Mouse (Mus musculus) right cerebral cortex, postnatal 10 days (tissue): ENCODE measurements around the gene Atrn.
A peak's percentile ranks its signal among the peaks of the same experiment; 100 is the strongest.
"Not testable (repeated sequence)": the region's sequence is repeated elsewhere in the genome, so short reads cannot be mapped to it uniquely, and the experiment has no call there.

Source experiments
- DNase-seq, 2 experiments: peaks; one replicate each; pipeline ENCODE4 v3.0.0; 2021; ENCODE audit warnings: low spot score in 2 of 2

The Atrn gene

DNA sequence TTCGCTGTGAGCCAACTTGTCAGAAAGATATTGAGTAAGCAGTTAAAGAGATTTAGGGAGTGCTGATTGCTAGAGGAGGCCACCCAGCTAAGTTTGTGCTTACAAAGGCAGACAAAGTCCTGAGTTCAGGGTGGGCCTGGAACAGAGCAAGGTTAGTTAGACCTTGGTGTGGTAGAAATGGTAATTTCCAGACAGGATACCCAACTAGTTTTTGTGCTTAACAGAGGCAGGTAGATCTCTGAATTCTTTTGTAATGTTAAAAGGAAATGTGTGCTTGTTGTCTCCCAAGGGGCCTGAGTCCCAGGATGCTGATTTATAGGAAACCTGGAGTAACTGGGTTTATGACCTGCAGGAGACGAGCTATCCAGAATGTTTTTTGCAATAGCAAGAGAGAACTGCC is 52.6 kb downstream of the Atrn start:
- DNase-seq: no peak

DNA sequence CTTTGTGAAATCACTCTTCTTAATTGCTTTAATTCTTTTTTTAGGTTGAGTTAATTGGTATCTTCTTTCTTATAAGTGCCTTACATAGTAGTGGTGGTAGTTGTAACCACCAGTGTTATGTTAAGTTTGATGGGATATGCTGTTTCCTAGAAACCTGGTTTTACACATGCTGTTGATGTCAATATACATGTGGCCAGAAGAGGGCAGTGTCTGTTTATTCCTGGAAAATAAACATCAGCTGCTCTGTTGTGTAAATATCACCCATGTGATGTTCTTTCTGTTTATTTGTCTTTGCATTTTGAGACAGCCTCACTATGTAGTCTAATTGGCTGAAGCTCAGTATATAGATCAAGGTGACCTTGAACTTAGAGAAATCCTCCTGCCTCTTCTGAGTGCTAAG is 55.6 kb downstream of the Atrn start:
- no peak for DNase-seq

- DNase-seq: no peak
Measured at GRCm38 (mm10) chr2:130965042-130965441, 58.7 kb downstream of the Atrn start.

DNA sequence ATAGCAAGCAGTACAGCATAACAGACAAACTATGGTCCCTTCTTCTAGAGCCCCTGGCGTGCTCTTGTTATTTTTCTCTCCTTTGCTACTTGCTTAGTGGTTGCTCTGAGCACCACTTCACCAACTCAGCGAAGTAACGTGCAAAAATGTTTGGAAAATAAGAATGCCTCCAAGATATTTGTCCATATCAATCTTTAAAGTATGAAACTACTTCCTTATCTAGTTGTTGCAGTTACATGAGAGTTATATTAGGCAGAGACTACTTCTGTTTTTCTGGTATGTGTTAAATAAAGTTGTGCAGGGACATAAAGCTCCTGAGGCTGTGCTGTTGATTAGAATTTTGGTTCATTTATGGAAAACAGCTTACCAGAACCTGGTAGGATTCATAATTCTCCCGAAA is 64.7 kb downstream of the Atrn start:
- DNase-seq: no peak

GRCm38 (mm10) chr2:130972386-130972785 is 66.1 kb downstream of the Atrn start:
- no peak for DNase-seq

- DNase-seq: no peak
Measured at GRCm38 (mm10) chr2:130974928-130975327, 68.6 kb downstream of the Atrn start.

DNA sequence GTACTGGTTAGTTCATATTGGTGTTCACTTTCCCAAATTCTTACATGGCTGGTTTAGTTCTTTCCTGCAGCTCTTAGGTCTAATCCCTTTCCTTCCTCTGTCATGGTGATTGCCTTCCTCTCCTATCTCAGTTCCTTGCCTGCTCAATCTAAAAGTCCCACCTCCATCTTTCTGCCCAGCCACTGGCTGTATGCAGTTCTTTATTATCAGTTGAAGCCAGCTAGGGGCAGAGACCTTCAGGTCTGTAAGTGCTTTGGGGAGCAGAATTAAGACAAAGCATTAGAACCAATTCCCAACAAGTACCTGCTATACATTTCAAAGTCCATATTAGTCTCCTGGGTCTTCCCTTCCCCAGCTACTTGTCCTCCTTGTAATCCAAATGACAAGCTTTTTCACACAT is 71.3 kb downstream of the Atrn start:
- DNase-seq: no peak

GRCm38 (mm10) chr2:130978058-130978847 is 72.0 kb downstream of the Atrn start:
- DNase-seq: no peak

DNA sequence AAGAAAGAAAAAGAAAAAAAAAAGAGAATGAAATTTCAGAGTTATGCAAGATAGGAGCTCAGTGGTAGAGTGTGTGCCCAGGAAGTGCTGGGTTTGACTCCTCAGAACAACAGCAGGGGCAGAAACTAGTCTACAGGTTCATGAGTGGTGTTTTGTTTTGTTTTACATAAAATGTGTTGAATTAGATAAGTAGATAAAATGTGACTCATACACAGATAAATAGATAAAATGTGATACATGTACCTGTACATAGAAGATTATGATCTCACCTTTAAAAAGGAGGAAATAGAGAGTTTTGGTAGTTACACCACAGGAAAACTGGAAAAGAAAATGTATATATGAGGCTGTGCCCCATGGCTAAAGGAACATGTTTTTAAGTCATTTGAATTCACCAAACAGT is 72.8 kb downstream of the Atrn start:
- DNase-seq: no peak

- peak in 1 of 2 experiments; percentile 43 for DNase-seq
Measured at GRCm38 (mm10) chr2:130992818-130993217, 86.5 kb downstream of the Atrn start.

GRCm38 (mm10) chr2:131009123-131009522 is 102.8 kb downstream of the Atrn start:
- no peak for DNase-seq

GRCm38 (mm10) chr2:131010566-131010965 is 104.3 kb downstream of the Atrn start:
- DNase-seq: no peak

- DNase-seq: no peak
Measured at GRCm38 (mm10) chr2:131025230-131025629, 118.9 kb downstream of the Atrn start.

GRCm38 (mm10) chr2:131026941-131027340 is 120.6 kb downstream of the Atrn start:
- no peak for DNase-seq

GRCm38 (mm10) chr2:131029065-131029935 is 123.0 kb downstream of the Atrn start:
- no peak for DNase-seq

DNA sequence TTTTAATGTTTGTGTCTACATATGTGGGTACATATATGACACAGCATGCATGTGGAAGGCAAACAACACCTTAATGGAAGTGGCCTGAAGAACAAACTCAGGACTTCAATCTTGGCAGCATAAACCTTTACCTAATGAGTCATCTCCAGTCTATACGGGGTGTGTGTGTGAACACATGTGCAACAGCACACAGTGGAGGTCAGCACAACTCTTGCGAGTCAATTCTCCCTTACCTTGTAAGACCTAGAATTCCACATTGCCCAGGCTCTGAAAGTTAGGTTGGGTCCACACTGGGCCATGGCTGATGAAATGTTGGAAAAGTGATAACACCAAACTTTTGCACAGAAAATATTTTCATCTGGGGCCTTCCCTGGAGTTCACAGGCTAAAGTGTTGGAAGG is 124.3 kb downstream of the Atrn start:
- no peak for DNase-seq

DNA sequence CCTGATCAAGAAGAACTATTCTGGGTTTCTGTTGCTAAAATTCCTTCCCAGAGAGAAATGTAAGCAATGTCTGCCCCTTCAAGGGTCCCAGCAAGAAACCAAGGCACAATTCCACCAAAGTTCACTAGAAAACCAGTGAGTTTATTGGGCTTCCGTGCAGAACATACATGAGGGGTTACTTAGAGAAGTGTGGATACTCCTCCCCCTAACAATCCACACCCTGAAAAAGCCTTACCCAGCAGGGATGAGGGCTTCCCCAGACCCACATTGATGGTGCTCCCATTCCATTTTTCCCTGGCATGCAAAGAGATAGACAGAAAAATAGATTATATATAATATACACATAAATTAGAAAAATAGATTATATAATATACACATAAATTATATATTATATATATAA is 124.7 kb downstream of the Atrn start:
- DNase-seq: no peak

GRCm38 (mm10) chr2:131031406-131031805 is 125.1 kb downstream of the Atrn start:
- not testable (repeated sequence) for DNase-seq

GRCm38 (mm10) chr2:131036343-131036742 is 130.0 kb downstream of the Atrn start:
- DNase-seq: no peak

DNA sequence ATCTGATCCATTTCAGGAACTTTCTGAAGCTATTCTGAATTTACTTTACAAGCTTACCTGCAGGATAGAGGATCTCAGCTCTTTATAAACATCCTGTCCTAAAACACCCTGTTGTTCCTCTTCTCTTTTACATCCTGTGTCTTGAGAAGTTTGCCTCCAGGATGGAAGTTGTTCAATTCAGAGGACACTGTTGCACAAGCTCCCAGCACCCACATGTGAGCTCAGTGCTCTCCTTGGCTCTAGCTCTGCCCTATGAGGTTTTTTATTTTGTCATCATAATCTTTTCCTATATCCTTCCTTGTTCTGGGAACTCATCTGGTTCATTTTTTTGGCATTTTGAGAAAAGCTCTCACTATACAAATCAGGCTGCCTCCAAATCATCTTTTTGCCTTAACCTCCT is 130.5 kb downstream of the Atrn start:
- no peak for DNase-seq

DNA sequence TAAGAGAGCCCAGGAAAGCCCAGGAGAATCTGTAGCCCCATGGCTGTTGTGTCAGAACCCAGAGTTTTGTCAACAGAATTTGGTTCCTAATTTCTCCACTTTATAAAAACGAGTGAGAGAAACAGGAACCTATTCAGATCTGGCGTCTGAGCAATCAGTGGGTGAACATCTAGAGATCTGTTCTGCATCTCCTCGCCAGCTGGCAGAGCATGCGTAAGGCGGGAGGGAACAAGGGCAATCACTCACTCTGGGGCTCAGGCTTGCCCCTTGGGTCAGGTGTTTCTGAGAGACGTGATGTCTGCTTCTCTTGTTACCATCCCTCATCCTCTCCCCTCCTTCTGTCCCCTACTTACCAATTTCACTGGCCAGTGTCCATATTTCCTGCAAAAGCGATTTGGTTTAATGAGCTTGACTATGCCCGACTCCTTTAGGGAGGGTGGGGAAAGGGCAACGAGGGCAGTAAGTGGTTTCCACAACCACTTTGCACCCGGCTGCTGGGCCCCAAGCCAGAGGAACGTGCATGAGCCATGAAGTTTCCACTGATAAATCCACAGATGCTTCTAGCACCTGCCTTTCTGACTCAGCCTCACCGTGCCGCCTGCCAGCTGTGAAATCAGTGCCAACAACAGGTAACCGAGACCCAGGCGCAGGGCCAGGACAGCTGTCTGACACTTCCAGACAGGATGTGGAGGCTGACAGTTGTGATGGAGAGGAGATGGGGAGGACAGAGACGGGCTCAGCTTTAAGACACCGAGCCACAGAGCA is 131.1 kb downstream of the Atrn start:
- DNase-seq: peak; percentile 42 to 60

DNA sequence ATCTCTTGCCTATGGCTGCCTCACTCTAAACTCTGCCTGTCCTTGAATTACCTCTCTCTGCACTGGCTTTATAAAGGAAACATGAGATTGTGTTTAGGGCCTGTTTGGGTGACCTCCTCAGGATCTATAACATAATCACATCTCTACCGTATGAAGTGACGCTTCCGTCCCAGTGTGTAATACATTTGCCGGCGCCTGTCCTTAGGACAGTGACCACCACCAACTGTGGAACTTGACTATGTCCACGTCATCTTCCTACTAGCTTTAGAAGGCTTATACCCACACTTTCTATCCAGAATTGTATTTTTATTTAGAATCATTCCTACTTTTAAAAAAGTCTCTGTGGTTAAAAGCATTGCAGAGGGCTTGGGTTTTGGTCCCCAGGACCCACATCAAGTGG is 131.9 kb downstream of the Atrn start:
- no peak for DNase-seq
